Mouse (Mus musculus): ENCODE measurements around the gene Slc26a5.
A peak's percentile ranks its signal among the peaks of the same experiment; 100 is the strongest.

- TF ChIP-seq CTCF (IDR thresholded peaks at IDR 0.05; ENCODE audit: borderline replicate concordance, insufficient read depth, low read depth, low read length): no peak
- peak; percentile 78 for TF ChIP-seq POLR2A (IDR thresholded peaks at IDR 0.05; ENCODE audit: borderline replicate concordance, insufficient read depth, low read length)
Observed at GRCm38 (mm10) chr5:21786258-21787185, 78.9 kb downstream of the Slc26a5 start.
